Mouse (Mus musculus) forelimb bud, embryonic 11.5 days (tissue): ENCODE results near the gene Samsn1.
"Not testable (repeated sequence)": the region's sequence is repeated elsewhere in the genome, so short reads cannot be mapped to it uniquely, and the experiment has no call there.

Source experiments
- DNase-seq: peaks from one replicate; pipeline ENCODE4 v3.0.0-alpha.2; 2012; ENCODE audit warnings: low read depth, low spot score

Gene Samsn1

DNA sequence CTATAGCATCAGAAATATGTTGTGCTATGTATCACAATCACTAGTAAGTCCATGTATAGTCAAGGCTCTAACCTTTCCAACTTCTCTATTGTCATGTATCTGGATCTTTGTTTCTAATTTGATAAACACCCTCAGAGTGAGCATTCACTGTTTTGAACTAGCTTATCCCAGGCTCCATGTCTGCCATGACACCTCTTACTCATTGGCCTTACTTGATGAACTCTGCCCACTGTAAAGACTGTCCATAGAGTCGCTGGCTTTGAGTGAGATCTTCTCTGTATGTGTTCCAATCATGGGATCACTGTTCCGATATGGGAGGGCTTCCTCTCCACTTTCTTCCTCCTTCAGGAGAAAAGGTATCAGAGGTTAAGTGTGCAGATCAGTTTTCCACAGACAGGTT lies 143.2 kb downstream of the Samsn1 start:
- DNase-seq = no peak

GRCm38 (mm10) chr16:75877170-75877569 lies 144.9 kb downstream of the Samsn1 start:
- DNase-seq = no peak

DNA sequence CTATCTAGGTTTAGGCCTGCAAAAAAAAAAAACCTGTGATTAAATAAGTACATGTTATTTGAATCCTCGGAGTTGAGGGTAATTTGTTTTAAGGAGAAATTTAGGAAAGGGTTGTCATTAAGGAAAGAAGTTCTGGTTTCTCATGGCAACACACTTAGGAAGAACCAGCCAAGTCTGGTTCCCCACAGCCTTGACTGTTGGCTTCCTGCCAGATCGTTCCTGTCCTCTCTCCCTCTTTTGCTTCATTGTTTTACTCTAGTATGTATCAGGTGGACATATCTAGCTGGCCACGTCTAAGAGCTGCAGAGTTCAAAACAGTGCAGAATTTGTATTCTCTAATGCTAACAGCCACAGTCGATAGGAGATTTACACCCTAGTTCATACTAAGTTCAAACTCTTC lies 146.2 kb downstream of the Samsn1 start:
- no peak for DNase-seq

DNA sequence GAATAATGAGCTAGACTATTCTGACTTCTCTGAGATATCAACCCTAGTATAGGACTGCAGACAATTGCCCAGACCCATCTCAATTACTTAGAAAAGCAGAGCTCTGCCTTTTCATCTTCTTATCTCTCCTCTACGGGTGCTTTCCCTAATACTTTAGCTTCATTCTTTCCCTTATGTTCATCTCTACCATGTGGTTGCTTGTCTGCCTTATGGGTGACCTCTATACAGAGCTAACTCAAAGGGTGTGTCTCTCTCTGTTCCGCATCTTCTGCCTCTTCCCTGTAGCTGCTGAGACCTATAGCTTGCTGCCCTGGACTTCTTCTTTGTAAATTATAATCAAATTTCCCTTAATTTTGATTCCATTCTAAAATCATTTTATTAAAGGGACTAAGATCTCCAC lies 147.6 kb downstream of the Samsn1 start:
- no peak for DNase-seq

- no peak for DNase-seq
Observed at GRCm38 (mm10) chr16:75872241-75872640, 149.8 kb downstream of the Samsn1 start.

DNA sequence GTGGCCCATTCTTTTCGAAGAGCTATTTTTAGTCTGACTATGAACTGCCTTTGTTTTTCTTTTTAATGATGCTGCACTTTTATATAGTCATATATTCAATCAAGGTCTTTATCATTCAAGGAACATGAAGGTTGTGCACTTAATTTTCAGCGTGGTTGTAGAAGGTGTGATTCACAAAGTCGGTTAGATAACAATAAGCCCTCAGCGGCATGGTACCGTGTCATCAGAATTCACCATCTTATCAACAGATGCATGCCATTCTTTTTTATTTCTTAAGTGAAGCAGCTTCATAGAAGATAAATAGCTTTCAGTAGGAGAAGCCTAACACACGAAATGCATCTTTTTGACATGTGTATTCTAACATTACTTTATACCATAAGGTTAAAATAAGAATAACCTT lies 154.7 kb downstream of the Samsn1 start:
- no peak for DNase-seq

- DNase-seq = no peak
Observed at GRCm38 (mm10) chr16:75865505-75865904, 156.6 kb downstream of the Samsn1 start.

DNA sequence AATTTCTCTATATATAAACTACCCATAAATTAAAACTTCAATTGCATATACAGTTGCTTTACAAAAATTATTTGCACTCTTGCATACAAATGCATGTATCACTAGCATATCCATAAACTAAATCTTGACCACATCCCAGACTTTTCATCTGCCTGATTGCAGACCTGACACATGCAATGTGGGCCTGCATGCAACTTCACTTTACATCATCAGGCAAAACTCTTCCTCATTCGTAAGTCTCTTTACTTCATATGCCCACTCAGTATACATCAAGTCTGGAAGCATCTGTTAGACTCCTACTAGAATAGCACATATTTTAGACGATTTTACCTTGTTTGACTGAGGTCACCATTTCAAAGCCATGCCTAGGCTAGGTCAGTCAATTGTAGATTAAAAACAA lies 157.4 kb downstream of the Samsn1 start:
- no peak for DNase-seq

DNA sequence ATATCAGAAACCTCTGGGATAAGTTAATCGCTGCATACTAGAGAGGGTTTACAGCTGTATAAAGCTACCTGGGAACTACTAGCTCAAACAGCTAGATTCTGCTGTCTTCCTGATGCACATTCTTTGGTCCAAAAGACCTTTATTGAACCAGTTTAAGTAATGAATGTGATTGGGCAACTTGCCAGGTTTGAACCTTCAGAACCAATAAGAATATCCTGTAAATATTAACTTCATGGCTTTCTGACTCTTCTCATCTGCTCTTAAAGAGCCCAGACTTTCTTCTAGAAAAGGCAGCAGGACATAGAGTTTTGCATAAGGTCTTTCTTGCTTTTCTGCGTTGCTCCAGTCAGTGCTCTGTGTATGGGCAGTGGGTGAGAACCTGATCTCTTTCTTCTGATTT lies 165.7 kb downstream of the Samsn1 start:
- DNase-seq = no peak

DNA sequence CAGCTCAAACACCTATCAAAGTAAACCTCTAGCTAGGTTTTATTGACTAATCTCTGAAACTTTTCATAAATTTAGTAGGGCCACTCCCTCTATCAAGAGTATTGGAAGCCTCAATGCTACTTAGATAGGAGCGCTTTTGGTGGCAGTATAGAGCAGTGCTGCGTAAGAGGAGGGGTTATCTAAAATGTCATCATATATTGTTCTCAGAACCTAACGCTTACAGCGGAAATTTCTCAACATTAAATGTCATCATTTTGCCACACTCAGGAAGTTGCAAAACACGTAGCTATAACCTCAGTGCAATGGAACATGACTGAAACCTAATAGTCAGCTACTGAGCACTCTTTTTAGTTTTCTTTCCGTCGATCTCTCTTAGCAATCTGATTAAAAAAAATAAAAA lies 166.7 kb downstream of the Samsn1 start:
- no peak for DNase-seq

DNA sequence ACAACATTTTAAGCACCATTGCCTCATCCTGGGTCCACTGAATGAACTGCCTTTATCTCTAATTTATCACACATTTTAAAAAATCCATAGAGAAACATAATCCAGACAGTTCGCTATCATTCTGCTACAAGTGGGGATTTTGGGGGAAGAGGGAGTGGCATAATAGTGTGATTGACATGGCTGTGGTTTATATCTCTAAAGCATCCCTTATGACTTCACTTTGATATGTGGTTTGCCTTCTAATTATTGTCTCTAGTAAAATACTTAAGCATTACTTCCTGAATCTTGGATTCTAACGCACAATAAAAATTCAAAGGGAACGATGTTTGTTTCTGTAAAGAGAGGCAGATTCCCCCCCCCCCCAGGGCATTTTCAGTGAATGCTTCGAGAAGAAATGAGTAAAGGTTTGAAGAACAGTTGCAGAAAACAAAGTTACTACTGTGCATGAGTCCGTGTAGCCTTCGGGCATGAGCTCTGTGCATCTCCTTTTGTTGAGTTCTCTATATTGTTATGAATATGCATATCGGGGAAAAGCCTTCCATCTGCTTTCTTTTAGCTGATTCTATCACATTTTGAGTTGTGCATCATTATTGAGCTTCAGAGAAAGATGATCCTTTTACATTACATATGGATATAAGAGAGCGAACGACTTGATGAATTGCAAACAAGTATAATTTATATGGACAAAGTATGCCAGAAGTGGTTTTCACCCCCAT lies 168.4 kb downstream of the Samsn1 start:
- no peak for DNase-seq

- DNase-seq = no peak
Observed at GRCm38 (mm10) chr16:75852485-75852884, 169.6 kb downstream of the Samsn1 start.

- no peak for DNase-seq
Observed at GRCm38 (mm10) chr16:75849039-75849438, 173.0 kb downstream of the Samsn1 start.

GRCm38 (mm10) chr16:75843653-75844062 lies 178.4 kb downstream of the Samsn1 start:
- no peak for DNase-seq

GRCm38 (mm10) chr16:75843031-75843430 lies 179.1 kb downstream of the Samsn1 start:
- DNase-seq = no peak

- no peak for DNase-seq
Observed at GRCm38 (mm10) chr16:75842569-75842968, 179.5 kb downstream of the Samsn1 start.

DNA sequence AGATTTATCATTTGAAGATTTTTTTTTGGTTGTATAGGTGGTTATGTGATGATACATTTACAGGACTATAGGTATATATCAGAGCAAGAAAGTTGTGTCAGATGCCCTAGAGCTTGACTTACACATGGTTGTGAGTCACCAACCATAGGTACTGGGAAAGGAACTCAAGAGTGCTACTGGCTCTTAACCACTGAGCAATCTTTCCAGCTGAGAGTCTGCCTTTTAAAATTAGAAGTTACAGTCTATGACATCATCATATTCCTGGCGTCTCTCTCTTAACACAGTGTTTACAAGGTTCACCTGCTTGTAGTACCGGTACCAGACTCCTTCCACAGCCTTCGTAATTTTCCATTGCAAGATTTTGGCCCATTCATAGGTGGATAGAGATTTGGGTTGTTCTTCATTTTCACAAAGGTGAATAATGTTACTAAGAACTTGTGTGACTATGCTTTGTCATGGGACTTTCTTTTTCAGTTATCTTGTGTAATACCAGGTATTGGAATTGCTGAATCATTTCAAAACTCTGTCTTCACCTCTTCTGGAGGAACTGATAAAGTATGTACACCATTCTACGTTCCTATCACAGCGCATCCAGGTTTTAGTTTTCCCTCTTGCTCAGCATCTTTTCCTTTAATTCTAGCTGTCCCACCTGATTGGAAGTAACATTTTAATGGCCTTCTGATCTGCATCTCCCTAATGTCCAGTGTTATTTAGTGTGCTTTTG lies 184.2 kb downstream of the Samsn1 start:
- DNase-seq = no peak

GRCm38 (mm10) chr16:75831390-75831789 lies 190.7 kb downstream of the Samsn1 start:
- no peak for DNase-seq

DNA sequence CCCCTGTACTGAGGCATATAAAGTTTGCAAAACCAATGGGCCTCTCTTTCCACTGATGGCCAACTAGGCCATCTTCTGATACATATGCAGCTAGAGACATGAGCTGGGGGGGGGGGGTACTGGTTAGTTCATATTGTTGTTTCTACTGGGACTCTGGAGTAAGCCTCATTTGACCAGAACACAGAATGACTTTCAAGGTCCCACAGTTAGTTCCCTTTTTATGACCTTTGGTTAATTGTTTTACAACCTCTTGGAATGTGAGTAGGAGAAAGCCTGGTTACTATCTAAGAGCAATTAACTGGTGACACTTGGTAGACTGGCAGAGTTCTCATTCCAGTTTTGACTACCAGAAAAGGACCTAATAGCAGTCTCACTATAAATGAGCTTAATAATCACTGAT lies 195.1 kb downstream of the Samsn1 start:
- not testable (repeated sequence) for DNase-seq

DNA sequence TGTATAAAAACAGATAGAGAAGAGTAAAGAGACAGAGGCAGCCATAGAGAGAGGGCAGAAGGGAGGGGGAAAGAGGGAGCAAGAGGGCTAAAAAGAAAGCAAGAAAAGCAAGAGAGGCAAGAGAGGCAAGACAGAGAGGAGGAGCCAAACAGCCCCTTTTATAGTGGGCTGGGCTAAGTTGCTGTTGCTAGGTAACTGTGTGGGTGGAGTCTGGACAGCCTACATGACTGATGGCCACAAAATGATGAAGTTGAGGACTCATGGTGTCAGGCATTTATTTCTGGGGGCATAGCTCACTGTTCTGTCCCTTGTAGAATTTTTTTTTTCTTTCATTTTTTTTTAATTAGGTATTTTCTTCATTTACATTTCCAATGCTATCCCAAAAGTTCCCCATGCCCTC lies 195.6 kb downstream of the Samsn1 start:
- no peak for DNase-seq

DNA sequence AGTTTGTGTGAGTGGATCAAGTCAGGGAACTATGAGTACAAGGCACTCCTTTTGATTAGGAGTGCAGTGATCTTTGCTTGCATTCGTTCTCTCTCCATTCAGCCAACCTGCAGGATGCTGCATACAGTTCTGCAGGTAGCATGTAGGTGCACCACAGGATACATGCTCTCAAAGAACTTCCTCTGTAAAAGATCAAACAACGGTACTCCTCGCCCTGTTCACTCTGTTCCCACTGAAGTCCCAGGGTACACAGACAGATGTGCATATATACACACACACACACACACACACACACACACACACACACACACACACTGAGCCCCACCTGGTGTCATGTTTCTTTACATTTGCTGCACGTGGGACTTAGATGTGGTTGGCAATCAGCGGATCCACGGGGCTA lies 198.9 kb downstream of the Samsn1 start:
- no peak for DNase-seq

GRCm38 (mm10) chr16:75820963-75821362 lies 201.1 kb downstream of the Samsn1 start:
- no peak for DNase-seq
